Mouse (Mus musculus): ENCODE measurements around the gene Trappc12. TPM values are rescaled to one million over a fixed set of nuclear protein-coding genes. Genes with fewer than 3 reads are reported as not detected.
A peak's percentile ranks its signal among the peaks of the same experiment; 100 is the strongest.

The Trappc12 gene
- total RNA-seq (2021) = 10 to 100 TPM; 18.0 to 19.7 TPM
- long read RNA-seq, experiment 1, transcript Trappc12-202 (12 exons, 3,230 nt) = major isoform, 11 of 27 reads
- long read RNA-seq, experiment 1, transcript Trappc12-201 (12 exons, 3,377 nt) = major isoform, 11 of 27 reads
- long read RNA-seq, experiment 1, partial matches to known transcripts = 2 of 27 reads
- long read RNA-seq, experiment 1, other reads (novel, unspliced or antisense) = 3 of 27 reads
- long read RNA-seq, experiment 2, transcript Trappc12-201 (12 exons, 3,377 nt) = major isoform, 8 of 23 reads
- long read RNA-seq, experiment 2, transcript Trappc12-202 (12 exons, 3,230 nt) = minor isoform, 7 of 23 reads
- long read RNA-seq, experiment 2, partial matches to known transcripts = 5 of 23 reads
- long read RNA-seq, experiment 2, other reads (novel, unspliced or antisense) = 3 of 23 reads

GRCm38 (mm10) chr12:28750021-28750633 is at the start of gene Trappc12:
Gene Trappc12 (minus strand): TSS chr12:28750472.
- peak; percentile 88 for DNase-seq (ENCODE audit: low spot score)

GRCm38 (mm10) chr12:28799798-28800411 is 49.6 kb upstream of the Trappc12 start:
- DNase-seq (ENCODE audit: low spot score) = no peak

DNA sequence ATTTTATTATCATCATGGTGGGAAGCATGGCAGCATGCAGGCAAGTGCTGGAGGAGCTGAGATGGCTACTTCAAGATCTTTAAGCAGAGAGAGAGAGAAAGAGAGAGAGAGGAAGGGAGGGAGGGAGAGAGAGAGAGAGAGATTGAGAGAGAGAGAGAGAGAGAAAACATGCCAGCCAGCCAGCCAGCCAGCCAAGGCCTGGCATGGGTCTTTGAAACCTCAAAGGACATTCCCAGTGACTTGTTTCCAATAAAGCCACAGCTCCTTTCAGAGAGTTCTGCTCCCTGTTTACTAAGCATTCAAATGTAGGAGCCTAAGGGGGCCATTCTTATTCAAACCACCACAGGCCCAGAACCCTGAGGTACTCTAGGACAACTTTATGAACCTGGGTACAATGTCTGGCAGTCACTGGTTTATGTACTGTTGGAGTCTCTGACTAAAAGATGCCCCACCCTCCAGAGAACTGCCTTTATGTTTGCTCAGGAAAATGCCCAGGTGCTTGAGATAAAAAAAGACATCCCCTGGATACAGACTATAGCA is 46.7 kb upstream of the Trappc12 start:
- DNase-seq (ENCODE audit: low spot score) = no peak

DNA sequence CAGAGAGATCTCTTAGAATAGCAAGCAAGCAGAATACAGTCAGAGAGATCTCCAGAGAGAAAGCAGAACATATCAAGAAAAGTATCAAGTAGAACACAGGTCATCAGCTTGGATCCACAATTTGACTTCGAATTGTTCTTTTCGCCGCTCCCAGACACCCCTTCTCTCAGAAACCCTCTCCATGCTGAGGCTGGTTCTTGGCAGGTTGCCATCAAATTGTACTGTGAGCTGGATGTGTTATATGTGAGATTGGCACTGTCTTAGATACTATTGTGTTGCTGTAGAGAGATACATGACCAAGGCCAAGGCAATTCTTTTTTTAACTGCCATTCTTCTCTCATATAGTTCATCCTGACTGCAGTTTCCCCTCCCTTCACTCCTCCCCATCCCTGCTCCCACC is 44.8 kb upstream of the Trappc12 start:
- DNase-seq (ENCODE audit: low spot score) = no peak

- no peak for DNase-seq (ENCODE audit: low spot score)
Observed at GRCm38 (mm10) chr12:28793715-28794114, 43.4 kb upstream of the Trappc12 start.

DNA sequence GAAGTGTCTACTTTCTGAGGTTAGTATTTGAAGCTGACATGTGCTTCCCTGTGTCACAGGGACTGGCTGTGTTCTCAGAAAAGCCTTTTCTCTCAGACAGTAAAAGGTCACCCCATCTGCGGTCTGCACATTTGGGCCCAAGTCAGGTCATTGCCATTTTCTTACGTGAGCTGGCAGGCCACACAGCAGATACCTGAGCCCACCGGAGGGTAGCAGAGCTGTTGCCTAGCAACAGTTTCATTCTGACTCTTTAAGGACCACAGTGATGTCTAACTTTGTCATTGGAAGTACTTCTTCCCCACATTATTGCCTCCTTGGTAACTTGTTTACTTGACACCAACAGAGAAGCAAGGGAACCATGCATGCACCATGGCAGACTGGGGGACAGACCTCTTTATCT is 42.3 kb upstream of the Trappc12 start:
- DNase-seq (ENCODE audit: low spot score) = no peak

- DNase-seq (ENCODE audit: low spot score) = no peak
Observed at GRCm38 (mm10) chr12:28786310-28786709, 36.0 kb upstream of the Trappc12 start.

GRCm38 (mm10) chr12:28785299-28785698 is 35.0 kb upstream of the Trappc12 start:
- DNase-seq (ENCODE audit: low spot score) = no peak

DNA sequence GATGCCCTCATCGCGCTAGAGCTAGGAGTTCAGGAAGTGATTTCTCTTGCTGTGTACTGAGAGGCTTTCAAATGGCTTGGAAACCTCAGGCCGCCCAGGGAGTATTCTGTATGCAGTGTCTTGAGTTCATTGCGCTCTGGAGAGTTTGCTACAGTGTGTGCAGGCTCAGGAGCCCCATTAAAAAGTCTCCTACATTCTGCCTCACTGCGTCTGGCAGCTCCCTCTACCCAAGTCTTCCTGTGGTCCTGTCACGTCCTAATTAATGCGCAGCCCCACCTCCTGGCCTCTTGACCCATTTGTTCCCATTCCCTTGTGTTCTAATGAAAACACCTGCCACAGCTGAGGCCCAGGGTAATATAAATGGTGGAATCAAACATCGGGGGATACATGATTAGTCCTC is 34.6 kb upstream of the Trappc12 start:
- DNase-seq (ENCODE audit: low spot score) = no peak

DNA sequence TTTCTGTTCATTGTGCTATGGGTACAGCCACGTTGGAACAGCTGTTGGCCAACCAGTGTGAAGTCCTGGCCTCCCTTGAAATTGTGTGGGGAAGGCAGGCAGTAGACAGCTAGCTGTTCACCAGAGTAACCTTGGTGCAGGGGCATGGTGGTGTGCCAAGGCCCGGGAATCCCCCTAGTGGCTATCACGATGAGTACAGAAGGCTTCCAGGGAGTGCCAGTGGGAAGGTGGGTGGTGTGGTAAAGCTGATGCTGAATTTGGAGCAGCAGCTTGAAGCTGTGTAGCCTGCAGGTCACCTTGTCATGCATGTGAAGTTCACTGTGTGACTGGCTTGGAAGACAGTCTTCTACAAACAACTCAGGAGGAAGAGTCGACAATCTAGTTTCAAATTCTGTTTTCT is 34.1 kb upstream of the Trappc12 start:
- no peak for DNase-seq (ENCODE audit: low spot score)

GRCm38 (mm10) chr12:28782637-28783036 is 32.4 kb upstream of the Trappc12 start:
- no peak for DNase-seq (ENCODE audit: low spot score)

- no peak for DNase-seq (ENCODE audit: low spot score)
Observed at GRCm38 (mm10) chr12:28780180-28780579, 29.9 kb upstream of the Trappc12 start.

DNA sequence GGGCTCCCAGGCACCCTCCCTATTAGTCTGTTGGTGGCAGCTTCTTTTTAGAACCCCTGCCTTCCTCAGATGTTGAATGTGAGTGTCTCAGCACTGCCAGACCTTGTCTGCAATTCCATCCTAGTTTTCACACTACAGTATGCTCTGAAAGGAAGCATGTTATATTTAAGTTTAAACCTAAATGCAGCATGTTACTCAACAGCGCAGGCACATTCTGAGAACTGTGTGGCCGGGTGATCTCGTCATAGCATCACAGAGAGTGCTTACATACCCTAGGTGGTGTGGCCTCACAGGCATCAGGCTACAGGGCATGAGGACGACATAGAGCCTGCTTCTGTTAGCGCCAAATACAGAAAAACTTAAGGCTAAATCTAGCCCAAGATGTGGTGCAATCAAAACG is 25.4 kb upstream of the Trappc12 start:
- DNase-seq (ENCODE audit: low spot score) = no peak

- no peak for DNase-seq (ENCODE audit: low spot score)
Observed at GRCm38 (mm10) chr12:28775120-28775519, 24.8 kb upstream of the Trappc12 start.

DNA sequence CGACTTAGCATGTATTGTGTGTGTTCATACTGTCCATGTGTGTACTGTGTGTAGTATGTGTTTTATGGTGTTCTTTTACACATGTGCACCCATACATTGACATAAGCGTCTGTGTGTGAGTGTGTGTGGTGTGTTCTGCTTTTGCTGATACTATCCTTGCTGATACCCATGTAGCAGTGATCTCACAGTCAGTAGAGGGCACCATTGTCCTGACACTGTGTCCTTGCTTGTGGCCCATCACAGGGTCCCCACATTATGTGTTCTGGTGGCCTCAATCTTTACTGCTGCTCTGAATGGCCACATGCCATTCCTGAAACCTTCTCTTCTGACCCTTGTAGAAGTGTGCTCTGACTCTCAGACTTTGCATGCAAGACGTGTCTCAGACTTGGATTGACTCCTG is 23.5 kb upstream of the Trappc12 start:
- no peak for DNase-seq (ENCODE audit: low spot score)

DNA sequence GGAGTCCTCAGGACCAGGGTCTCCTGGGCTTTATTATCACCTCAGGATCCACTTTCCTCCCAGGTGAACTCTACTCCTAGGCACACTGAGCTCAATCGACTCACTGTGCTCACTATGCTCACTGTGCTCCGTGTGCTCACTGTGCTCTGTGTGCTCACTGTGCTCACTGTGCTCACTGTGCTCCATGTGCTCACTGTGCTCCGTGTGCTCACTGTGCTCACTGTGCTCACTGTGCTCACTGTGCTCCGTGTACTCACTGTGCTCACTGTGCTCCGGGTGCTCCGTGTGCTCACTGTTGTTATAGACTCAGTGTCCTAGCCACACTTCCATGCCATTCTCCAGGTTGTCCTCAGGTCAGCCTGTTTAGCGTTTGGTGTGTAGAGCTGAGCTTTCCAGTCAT is 19.7 kb upstream of the Trappc12 start:
- no peak for DNase-seq (ENCODE audit: low spot score)

GRCm38 (mm10) chr12:28756019-28756418 is 5.7 kb upstream of the Trappc12 start:
- no peak for DNase-seq (ENCODE audit: low spot score)

- peak; percentile 93 for DNase-seq (ENCODE audit: low spot score)
Observed at GRCm38 (mm10) chr12:28751508-28752263, 1.4 kb upstream of the Trappc12 start, which contains the start of gene Eipr1. Gene Eipr1 (plus strand): TSS chr12:28751803.

GRCm38 (mm10) chr12:28750876-28751275 is 604 bp upstream of the Trappc12 start:
- no peak for DNase-seq (ENCODE audit: low spot score)

- DNase-seq (ENCODE audit: low spot score) = no peak
Observed at GRCm38 (mm10) chr12:28743328-28743727, 6.9 kb downstream of the Trappc12 start.

- DNase-seq (ENCODE audit: low spot score) = no peak
Observed at GRCm38 (mm10) chr12:28735293-28735692, 15.0 kb downstream of the Trappc12 start.

GRCm38 (mm10) chr12:28734271-28734670 is 16.0 kb downstream of the Trappc12 start:
- DNase-seq (ENCODE audit: low spot score) = no peak
